Mouse (Mus musculus) thymus, adult 2 months (tissue): ENCODE measurements around the gene Tpd52l1.

ENCODE experiments used
- CTCF ChIP-seq: fragments of 200-500 bp; IDR thresholded peaks from 2 replicates; pipeline ENCODE4 v1.5.1; 2012; ENCODE audit warnings: mild to moderate bottlenecking, control low read depth, low read length, moderate library complexity, borderline replicate concordance; ENCODE audit not compliant: control insufficient read depth, poor library complexity, insufficient read depth; ENCODE audit errors: extremely low read depth
- POLR2A ChIP-seq: fragments of 200-500 bp; IDR thresholded peaks from 2 replicates; pipeline ENCODE4 v1.6.1; 2012; ENCODE audit warnings: mild to moderate bottlenecking, low read length, control low read depth, moderate library complexity; ENCODE audit not compliant: control insufficient read depth, poor library complexity, insufficient read depth; ENCODE audit errors: extremely low read depth

DNA sequence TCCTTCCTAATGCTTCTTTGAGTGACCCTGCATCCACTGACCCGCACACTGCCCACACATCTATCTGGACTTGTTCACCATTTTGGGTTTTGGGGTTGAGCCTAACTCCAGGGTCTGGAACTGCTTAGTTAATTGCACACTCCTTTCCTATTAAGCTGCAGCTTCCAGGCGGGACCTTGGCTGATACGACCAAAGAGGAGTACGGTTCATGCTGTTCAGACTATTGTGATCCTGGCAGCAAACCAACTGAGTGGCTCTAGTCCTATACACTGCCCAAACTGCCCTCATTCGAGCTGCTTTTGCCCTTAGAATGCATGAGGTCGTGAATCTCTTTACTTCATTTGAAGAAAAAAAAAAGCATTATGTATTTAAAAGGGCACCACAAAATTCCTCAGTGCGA lies 1.6 kb downstream of the Tpd52l1 start:
- no peak for TF ChIP-seq POLR2A
- TF ChIP-seq CTCF, result no peak
